Mouse (Mus musculus) c-Kit-negative CD71-positive TER-119-positive erythroid progenitor cells, embryonic 14.5 days (primary cell): ENCODE data around the gene Ddx52.

Source experiments
- DNase-seq: peaks from one replicate; pipeline ENCODE4 v3.0.0-alpha.2; 2013; ENCODE audit warnings: low read depth, low spot score

Gene Ddx52

GRCm38 (mm10) chr11:83941950-83942840, at the start of gene Ddx52:
Gene Ddx52 (plus strand): TSS chr11:83942062.
- DNase-seq, result peak; percentile 79

GRCm38 (mm10) chr11:83893325-83893724, 48.5 kb upstream of the Ddx52 start:
- DNase-seq, result no peak

- DNase-seq, result no peak
These were observed 45.1 kb upstream of the Ddx52 start for GRCm38 (mm10) chr11:83896430-83897410.

GRCm38 (mm10) chr11:83897569-83897968, 44.3 kb upstream of the Ddx52 start:
- DNase-seq, result no peak

- DNase-seq, result no peak
These were observed 39.0 kb upstream of the Ddx52 start for GRCm38 (mm10) chr11:83902812-83903211.

GRCm38 (mm10) chr11:83905756-83906155, 36.1 kb upstream of the Ddx52 start:
- no peak for DNase-seq

- no peak for DNase-seq
These were observed 33.5 kb upstream of the Ddx52 start for GRCm38 (mm10) chr11:83908376-83908775.

GRCm38 (mm10) chr11:83913824-83914311, 28.0 kb upstream of the Ddx52 start:
- DNase-seq, result no peak

- no peak for DNase-seq
These were observed 27.4 kb upstream of the Ddx52 start for GRCm38 (mm10) chr11:83914501-83914900.

GRCm38 (mm10) chr11:83922600-83922999, 19.3 kb upstream of the Ddx52 start:
- DNase-seq, result no peak

GRCm38 (mm10) chr11:83927097-83927496, 14.8 kb upstream of the Ddx52 start:
- DNase-seq, result peak; percentile 21

- no peak for DNase-seq
These were observed 9.3 kb upstream of the Ddx52 start for GRCm38 (mm10) chr11:83932506-83933106.

- DNase-seq, result no peak
These were observed 8.5 kb upstream of the Ddx52 start for GRCm38 (mm10) chr11:83933376-83933775.

- no peak for DNase-seq
These were observed 5.7 kb upstream of the Ddx52 start for GRCm38 (mm10) chr11:83935986-83936665.

- DNase-seq, result no peak
These were observed 3.3 kb upstream of the Ddx52 start for GRCm38 (mm10) chr11:83938556-83938955.

- DNase-seq, result no peak
These were observed 15.0 kb downstream of the Ddx52 start for GRCm38 (mm10) chr11:83956822-83957221.

GRCm38 (mm10) chr11:83961983-83962382, 20.1 kb downstream of the Ddx52 start:
- no peak for DNase-seq

GRCm38 (mm10) chr11:83963991-83964921, 22.4 kb downstream of the Ddx52 start, which contains the start of gene Synrg:
Gene Synrg (plus strand): TSS chr11:83964428.
- DNase-seq, result peak; percentile 77

GRCm38 (mm10) chr11:83967436-83968204, 25.8 kb downstream of the Ddx52 start:
- no peak for DNase-seq
